Mouse (Mus musculus): ENCODE measurements around the gene Dis3l. TPM values are rescaled to one million over a fixed set of nuclear protein-coding genes. Genes with fewer than 3 reads are reported as not detected.
A peak's percentile ranks its signal among the peaks of the same experiment; 100 is the strongest.

The Dis3l gene
- polyA plus RNA-seq, 1 experiment: 13.6 TPM

GRCm38 (mm10) chr9:64281781-64282178 is 59.3 kb downstream of the Dis3l start:
- Histone ChIP-seq H3K27me3 (replicated peaks; ENCODE audit: control insufficient read depth, insufficient read depth, low read length) (no peaks in the 10 kb centered on the region), H3K4me3 (ENCODE audit: insufficient read depth, low read depth, low read length) (peak overlapping the region; percentile 83), H3K4me1 (ENCODE audit: control insufficient read depth, insufficient read depth, low read length) (no peaks in the 10 kb centered on the region; the same call in 1 of the 2 replicates), H3K36me3 (ENCODE audit: control insufficient read depth, insufficient read depth, low read length) (no peaks in the 10 kb centered on the region), H3K27ac (ENCODE audit: insufficient read depth, low read depth, low read length) (no peak overlapping the region)
- under 1% methylated on average over 24 of the region's 24 CpGs for WGBS
- TF ChIP-seq CTCF (conservative IDR thresholded peaks at IDR 0.05; ENCODE audit: insufficient read depth, insufficient read length, low read depth, low read length): no peak
- TF ChIP-seq POLR2A (IDR thresholded peaks at IDR 0.05; ENCODE audit: low read depth, low read length): no peak
- DNase-seq: no peak

- WGBS: under 1% methylated on average over 46 of the region's 46 CpGs
- Histone ChIP-seq H3K36me3 (ENCODE audit: control insufficient read depth, insufficient read depth, low read length) (no peaks in the 10 kb centered on the region), H3K27ac (ENCODE audit: insufficient read depth, low read depth, low read length) (no peak within 1 kb of the TSS)
These were observed 59.8 kb downstream of the Dis3l start, which contains the start of gene Tipin for GRCm38 (mm10) chr9:64281105-64281780. Gene Tipin, plus strand, starts transcription at chr9:64281581.

DNA sequence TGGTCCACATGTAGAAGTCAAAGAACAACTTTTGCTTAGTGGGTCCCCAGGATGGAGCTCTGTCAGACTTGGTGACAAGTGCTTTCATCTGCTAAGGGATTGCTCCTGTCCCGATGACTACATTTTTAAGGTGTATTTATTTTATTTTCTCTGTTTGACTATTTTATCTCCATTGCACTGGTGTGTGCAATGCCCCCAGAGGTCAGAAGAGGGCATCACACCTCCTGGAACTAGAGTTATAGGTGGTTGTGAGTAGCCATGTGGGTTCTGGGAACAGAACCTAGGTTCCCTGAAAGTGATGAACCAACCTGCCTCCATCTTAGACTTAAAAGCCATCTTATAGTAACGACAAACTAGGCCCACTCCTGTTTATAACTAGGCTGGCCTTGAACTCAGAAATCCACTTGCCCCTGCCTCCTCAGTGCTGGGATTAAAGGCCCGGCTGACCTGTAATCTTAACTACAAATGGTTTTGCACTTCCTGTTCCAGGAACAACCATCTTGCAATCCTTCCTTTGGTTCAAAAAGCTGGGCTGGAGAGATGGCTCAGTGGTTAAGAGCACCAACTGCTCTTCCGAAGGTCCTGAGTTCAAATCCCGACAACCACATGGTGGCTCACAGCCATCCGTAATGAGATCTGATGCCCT is 62.3 kb downstream of the Dis3l start:
- H3K27me3 ChIP-seq (replicated peaks; ENCODE audit: control insufficient read depth, insufficient read depth, low read length): no peaks in the 10 kb centered on the region
- WGBS: 93% methylated on average over 6 of the region's 6 CpGs
- no peaks in the 10 kb centered on the region for H3K36me3 ChIP-seq (ENCODE audit: control insufficient read depth, insufficient read depth, low read length)
- no peaks in the 10 kb centered on the region; the same call in 1 of the 2 replicates for H3K4me1 ChIP-seq (ENCODE audit: control insufficient read depth, insufficient read depth, low read length)
- TF ChIP-seq CTCF (conservative IDR thresholded peaks at IDR 0.05; ENCODE audit: insufficient read depth, insufficient read length, low read depth, low read length) (no peak), POLR2A (IDR thresholded peaks at IDR 0.05; ENCODE audit: low read depth, low read length) (no peak)
- no peak overlapping the region for H3K4me3 ChIP-seq (ENCODE audit: insufficient read depth, low read depth, low read length)
- DNase-seq: no peak
- no peak overlapping the region for H3K27ac ChIP-seq (ENCODE audit: insufficient read depth, low read depth, low read length)

More at GRCm38 (mm10) chr9:64281105-64281780, 59.8 kb downstream of the Dis3l start, which contains the start of gene Tipin:
- no peaks in the 10 kb centered on the region for H3K27me3 ChIP-seq (replicated peaks; ENCODE audit: control insufficient read depth, insufficient read depth, low read length)
- no peaks in the 10 kb centered on the region; the same call in 1 of the 2 replicates for H3K4me1 ChIP-seq (ENCODE audit: control insufficient read depth, insufficient read depth, low read length)
- TF ChIP-seq POLR2A (IDR thresholded peaks at IDR 0.05; ENCODE audit: low read depth, low read length): no peak
- no peak for TF ChIP-seq CTCF (conservative IDR thresholded peaks at IDR 0.05; ENCODE audit: insufficient read depth, insufficient read length, low read depth, low read length)
- peak; percentile 97 for DNase-seq
- peak within 1 kb of the TSS; percentile 83 for H3K4me3 ChIP-seq (ENCODE audit: insufficient read depth, low read depth, low read length)

- Histone ChIP-seq H3K36me3 (ENCODE audit: control insufficient read depth, insufficient read depth, low read length) (no peaks in the 10 kb centered on the region), H3K27ac (ENCODE audit: insufficient read depth, low read depth, low read length) (no peak overlapping the region), H3K4me1 (ENCODE audit: control insufficient read depth, insufficient read depth, low read length) (no peaks in the 10 kb centered on the region; the same call in 1 of the 2 replicates), H3K27me3 (replicated peaks; ENCODE audit: control insufficient read depth, insufficient read depth, low read length) (no peaks in the 10 kb centered on the region), H3K4me3 (ENCODE audit: insufficient read depth, low read depth, low read length) (no peak overlapping the region)
- DNase-seq: peak; percentile 71
- WGBS: 58% methylated on average over 8 of the region's 8 CpGs
- TF ChIP-seq POLR2A (IDR thresholded peaks at IDR 0.05; ENCODE audit: low read depth, low read length): no peak
- peak; percentile 70 for TF ChIP-seq CTCF (conservative IDR thresholded peaks at IDR 0.05; ENCODE audit: insufficient read depth, insufficient read length, low read depth, low read length)
These were observed 63.4 kb downstream of the Dis3l start for GRCm38 (mm10) chr9:64277706-64278105.

GRCm38 (mm10) chr9:64274919-64275318 is 66.2 kb downstream of the Dis3l start:
- Histone ChIP-seq H3K4me1 (ENCODE audit: control insufficient read depth, insufficient read depth, low read length) (no peaks in the 10 kb centered on the region), H3K36me3 (ENCODE audit: control insufficient read depth, insufficient read depth, low read length) (no peaks in the 10 kb centered on the region), H3K4me3 (ENCODE audit: insufficient read depth, low read depth, low read length) (no peak overlapping the region), H3K27me3 (replicated peaks; ENCODE audit: control insufficient read depth, insufficient read depth, low read length) (no peaks in the 10 kb centered on the region), H3K27ac (ENCODE audit: insufficient read depth, low read depth, low read length) (no peak overlapping the region)
- WGBS: 68% methylated on average over 1 of the region's 1 CpGs
- DNase-seq: peak; percentile 21
- TF ChIP-seq CTCF (conservative IDR thresholded peaks at IDR 0.05; ENCODE audit: insufficient read depth, insufficient read length, low read depth, low read length) (0 out of 2 replicates have a peak, but pooled peaks have one; percentile 20), POLR2A (IDR thresholded peaks at IDR 0.05; ENCODE audit: low read depth, low read length) (no peak)

- no peak overlapping the region for H3K27ac ChIP-seq (ENCODE audit: insufficient read depth, low read depth, low read length)
- WGBS: 73% methylated on average over 4 of the region's 4 CpGs
- no peaks in the 10 kb centered on the region for H3K36me3 ChIP-seq (ENCODE audit: control insufficient read depth, insufficient read depth, low read length)
- no peaks in the 10 kb centered on the region for H3K4me1 ChIP-seq (ENCODE audit: control insufficient read depth, insufficient read depth, low read length)
- H3K27me3 ChIP-seq (replicated peaks; ENCODE audit: control insufficient read depth, insufficient read depth, low read length): no peaks in the 10 kb centered on the region
- TF ChIP-seq CTCF (conservative IDR thresholded peaks at IDR 0.05; ENCODE audit: insufficient read depth, insufficient read length, low read depth, low read length): no peak
- no peak for TF ChIP-seq POLR2A (IDR thresholded peaks at IDR 0.05; ENCODE audit: low read depth, low read length)
- DNase-seq: no peak
- no peak overlapping the region for H3K4me3 ChIP-seq (ENCODE audit: insufficient read depth, low read depth, low read length)
These were observed 66.8 kb downstream of the Dis3l start for GRCm38 (mm10) chr9:64274291-64274690.

DNA sequence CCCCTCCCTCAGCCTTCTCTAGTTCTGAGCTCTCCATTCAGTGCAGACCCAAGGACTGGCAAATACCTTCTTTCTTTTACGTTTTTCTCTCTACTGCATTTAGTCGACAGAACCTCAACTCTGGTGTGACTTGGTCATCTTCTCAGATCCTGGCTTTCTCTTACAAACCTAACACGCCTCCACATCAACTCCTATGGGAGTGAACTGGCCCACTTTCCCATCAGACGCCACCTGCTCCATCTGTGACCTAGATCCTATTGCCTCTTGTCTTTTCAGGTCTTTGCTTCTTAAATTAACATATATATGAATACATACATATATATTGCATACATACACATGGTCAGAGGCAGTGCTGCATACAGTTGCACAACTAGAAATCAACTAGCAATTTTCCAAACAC is 67.3 kb downstream of the Dis3l start:
- H3K27ac ChIP-seq (ENCODE audit: insufficient read depth, low read depth, low read length): no peak overlapping the region
- 69% methylated on average over 4 of the region's 4 CpGs for WGBS
- H3K27me3 ChIP-seq (replicated peaks; ENCODE audit: control insufficient read depth, insufficient read depth, low read length): no peaks in the 10 kb centered on the region
- no peak for TF ChIP-seq CTCF (conservative IDR thresholded peaks at IDR 0.05; ENCODE audit: insufficient read depth, insufficient read length, low read depth, low read length)
- no peak for TF ChIP-seq POLR2A (IDR thresholded peaks at IDR 0.05; ENCODE audit: low read depth, low read length)
- H3K36me3 ChIP-seq (ENCODE audit: control insufficient read depth, insufficient read depth, low read length): no peaks in the 10 kb centered on the region
- no peaks in the 10 kb centered on the region for H3K4me1 ChIP-seq (ENCODE audit: control insufficient read depth, insufficient read depth, low read length)
- no peak for DNase-seq
- H3K4me3 ChIP-seq (ENCODE audit: insufficient read depth, low read depth, low read length): no peak overlapping the region
